Mouse (Mus musculus): Measurements from ENCODE around the gene Cdh4. TPM values are rescaled to one million over a fixed set of nuclear protein-coding genes. Genes with fewer than 3 reads are reported as not detected.

The Cdh4 gene
- polyA plus RNA-seq, 1 experiment from 2014 or later = 63.4 TPM

DNA sequence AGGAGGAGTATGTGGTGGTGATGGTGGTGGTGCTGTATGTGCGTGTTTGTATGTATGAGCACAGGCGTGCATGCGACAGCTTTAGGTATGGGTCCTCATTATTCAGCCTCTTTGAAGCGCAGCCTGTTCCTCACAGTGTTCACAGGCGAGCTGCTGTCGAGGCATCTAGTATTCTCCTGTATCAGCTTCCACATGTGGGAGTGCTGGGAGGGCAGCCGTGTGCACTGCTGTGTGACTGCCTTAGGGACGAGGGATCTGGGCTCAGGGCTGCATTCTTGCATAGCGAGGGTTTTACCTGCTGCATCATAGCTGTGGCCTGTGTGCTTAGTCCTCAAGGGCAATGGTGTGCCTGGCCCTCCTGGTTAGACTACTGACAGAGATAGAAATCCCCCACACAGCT lies 158.9 kb downstream of the Cdh4 start:
- H3K27me3 ChIP-seq (ENCODE audit: control insufficient read depth, insufficient read depth, low read depth, low read length) = no peaks in the 10 kb centered on the region
- no peak for ATAC-seq
- WGBS = 83% methylated on average over 9 of the region's 9 CpGs

DNA sequence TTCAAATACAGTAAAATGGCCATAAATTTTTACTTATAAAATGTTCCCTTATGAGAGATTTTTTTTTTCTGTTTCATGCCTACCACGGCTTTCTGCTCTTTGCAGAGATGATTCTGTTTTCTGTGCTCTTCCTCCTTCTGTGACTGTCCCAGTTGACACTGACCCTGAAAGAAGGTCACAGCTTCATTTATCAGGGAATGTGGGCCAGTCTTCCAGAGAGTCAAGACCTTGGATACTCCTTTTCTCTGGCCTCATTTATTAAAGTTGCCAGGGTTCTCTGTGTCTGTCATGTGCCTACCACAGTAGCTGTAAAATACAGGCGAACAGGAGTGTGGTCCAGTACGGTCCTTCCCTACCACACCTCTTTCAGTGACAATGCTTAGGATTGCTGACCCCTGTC lies 162.5 kb downstream of the Cdh4 start:
- H3K27ac ChIP-seq (ENCODE audit: low read length) = no peak overlapping the region
- H3K27me3 ChIP-seq (ENCODE audit: control insufficient read depth, insufficient read depth, low read depth, low read length) = no peaks in the 10 kb centered on the region
- no peak overlapping the region for H3K9ac ChIP-seq (ENCODE audit: low read depth, low read length)
- H3K9me3 ChIP-seq (replicated peaks; ENCODE audit: control insufficient read depth, low read length, poor library complexity, severe bottlenecking) = no peaks in the 10 kb centered on the region
- H3K4me3 ChIP-seq (ENCODE audit: low read depth, low read length) = no peak overlapping the region
- no peaks in the 10 kb centered on the region for H3K4me1 ChIP-seq (ENCODE audit: control insufficient read depth, insufficient read depth, low read length)
- H3K4me2 ChIP-seq (ENCODE audit: low read length) = no peak overlapping the region
- WGBS = 79% methylated on average over 3 of the region's 3 CpGs
- no peaks in the 10 kb centered on the region for H3K36me3 ChIP-seq (ENCODE audit: control insufficient read depth, insufficient read depth, low read length)
- no peak for ATAC-seq

More for the DNA sequence above, 158.9 kb downstream of the Cdh4 start:
- Histone ChIP-seq H3K36me3 (ENCODE audit: control insufficient read depth, insufficient read depth, low read length) (no peaks in the 10 kb centered on the region), H3K4me2 (ENCODE audit: low read length) (no peak overlapping the region), H3K4me3 (ENCODE audit: low read depth, low read length) (no peak overlapping the region), H3K4me1 (ENCODE audit: control insufficient read depth, insufficient read depth, low read length) (peaks cover 10% of the 10 kb centered on the region; the same call in 1 of the 2 replicates), H3K27ac (ENCODE audit: low read length) (no peak overlapping the region), H3K9ac (ENCODE audit: low read depth, low read length) (no peak overlapping the region), H3K9me3 (replicated peaks; ENCODE audit: control insufficient read depth, low read length, poor library complexity, severe bottlenecking) (no peaks in the 10 kb centered on the region)

DNA sequence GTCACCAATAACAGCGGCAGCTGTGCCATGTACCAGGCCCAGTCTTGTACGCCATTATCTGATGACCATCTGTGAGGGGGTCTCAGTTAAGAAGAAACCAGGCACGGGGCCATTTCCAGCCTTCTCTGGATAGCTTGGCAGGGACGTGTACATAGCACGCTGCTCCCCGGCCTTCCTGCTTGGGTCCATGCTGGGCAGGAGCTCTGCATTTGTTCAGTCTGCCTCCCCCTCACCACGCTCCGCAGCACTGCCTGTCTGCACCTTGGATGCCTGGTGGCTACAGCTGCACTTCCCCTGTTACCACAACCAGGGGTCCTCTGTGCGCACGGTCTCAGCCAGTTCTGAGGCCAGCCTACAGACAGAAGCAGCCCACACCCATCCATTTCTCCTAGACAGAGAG lies 163.0 kb downstream of the Cdh4 start:
- Histone ChIP-seq H3K36me3 (ENCODE audit: control insufficient read depth, insufficient read depth, low read length) (no peaks in the 10 kb centered on the region), H3K4me3 (ENCODE audit: low read depth, low read length) (no peak overlapping the region), H3K9me3 (replicated peaks; ENCODE audit: control insufficient read depth, low read length, poor library complexity, severe bottlenecking) (no peaks in the 10 kb centered on the region), H3K4me1 (ENCODE audit: control insufficient read depth, insufficient read depth, low read length) (no peaks in the 10 kb centered on the region), H3K9ac (ENCODE audit: low read depth, low read length) (no peak overlapping the region), H3K27me3 (ENCODE audit: control insufficient read depth, insufficient read depth, low read depth, low read length) (no peaks in the 10 kb centered on the region), H3K4me2 (ENCODE audit: low read length) (no peak overlapping the region), H3K27ac (ENCODE audit: low read length) (no peak overlapping the region)
- no peak for ATAC-seq
- WGBS = 82% methylated on average over 10 of the region's 10 CpGs

DNA sequence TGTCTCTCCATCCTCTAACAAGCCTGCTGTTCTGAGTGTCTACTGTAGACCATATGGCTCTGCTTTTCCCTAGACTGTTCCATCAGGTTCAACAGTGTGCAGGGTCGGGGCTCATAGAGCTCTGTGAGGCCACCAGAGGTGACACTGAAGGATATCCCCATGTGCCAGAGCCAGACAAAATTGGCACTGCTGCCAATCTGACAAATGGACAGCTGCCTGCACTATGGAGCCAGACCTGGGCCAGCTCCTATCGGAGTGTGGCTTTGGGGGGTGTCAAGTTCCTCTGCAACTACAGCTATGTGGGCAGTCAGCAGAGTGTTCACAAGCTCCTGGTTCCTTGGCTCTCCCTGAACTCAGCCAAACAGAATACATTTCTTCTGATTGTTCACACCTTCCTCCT lies 164.1 kb downstream of the Cdh4 start:
- no peak for ATAC-seq
- Histone ChIP-seq H3K4me2 (ENCODE audit: low read length) (no peak overlapping the region), H3K9ac (ENCODE audit: low read depth, low read length) (no peak overlapping the region), H3K9me3 (replicated peaks; ENCODE audit: control insufficient read depth, low read length, poor library complexity, severe bottlenecking) (no peaks in the 10 kb centered on the region), H3K4me1 (ENCODE audit: control insufficient read depth, insufficient read depth, low read length) (no peaks in the 10 kb centered on the region), H3K27ac (ENCODE audit: low read length) (no peak overlapping the region), H3K27me3 (ENCODE audit: control insufficient read depth, insufficient read depth, low read depth, low read length) (no peaks in the 10 kb centered on the region), H3K4me3 (ENCODE audit: low read depth, low read length) (no peak overlapping the region), H3K36me3 (ENCODE audit: control insufficient read depth, insufficient read depth, low read length) (no peaks in the 10 kb centered on the region)
- 93% methylated on average over 2 of the region's 2 CpGs for WGBS

DNA sequence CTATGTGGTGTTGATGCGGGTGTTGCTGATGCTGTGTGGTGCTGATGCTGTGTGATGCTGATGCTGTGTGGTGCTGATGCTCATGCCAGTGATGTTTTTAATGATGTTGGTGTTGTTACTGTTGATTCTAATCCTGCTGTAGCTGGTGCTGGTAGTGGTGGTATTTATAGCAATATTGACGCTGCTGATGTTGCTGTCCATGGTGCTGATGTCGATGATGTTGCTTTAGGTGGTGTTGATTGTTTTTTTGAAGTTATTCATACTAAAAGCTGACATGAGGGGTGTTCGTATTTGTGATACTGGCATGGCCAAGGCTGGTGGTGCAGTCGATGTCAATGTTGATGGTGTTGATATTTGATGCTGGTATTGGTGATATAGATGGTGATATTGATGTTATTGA lies 173.7 kb downstream of the Cdh4 start:
- H3K4me2 ChIP-seq (ENCODE audit: low read length) = no peak overlapping the region
- no peak overlapping the region for H3K4me3 ChIP-seq (ENCODE audit: low read depth, low read length)
- ATAC-seq = no peak
- WGBS = 66% methylated on average over 5 of the region's 5 CpGs
- no peaks in the 10 kb centered on the region for H3K4me1 ChIP-seq (ENCODE audit: control insufficient read depth, insufficient read depth, low read length)
- H3K36me3 ChIP-seq (ENCODE audit: control insufficient read depth, insufficient read depth, low read length) = no peaks in the 10 kb centered on the region
- no peaks in the 10 kb centered on the region; the same call in 1 of the 2 replicates for H3K9me3 ChIP-seq (replicated peaks; ENCODE audit: control insufficient read depth, low read length, poor library complexity, severe bottlenecking)
- H3K9ac ChIP-seq (ENCODE audit: low read depth, low read length) = no peak overlapping the region
- no peak overlapping the region for H3K27ac ChIP-seq (ENCODE audit: low read length)
- H3K27me3 ChIP-seq (ENCODE audit: control insufficient read depth, insufficient read depth, low read depth, low read length) = no peaks in the 10 kb centered on the region

DNA sequence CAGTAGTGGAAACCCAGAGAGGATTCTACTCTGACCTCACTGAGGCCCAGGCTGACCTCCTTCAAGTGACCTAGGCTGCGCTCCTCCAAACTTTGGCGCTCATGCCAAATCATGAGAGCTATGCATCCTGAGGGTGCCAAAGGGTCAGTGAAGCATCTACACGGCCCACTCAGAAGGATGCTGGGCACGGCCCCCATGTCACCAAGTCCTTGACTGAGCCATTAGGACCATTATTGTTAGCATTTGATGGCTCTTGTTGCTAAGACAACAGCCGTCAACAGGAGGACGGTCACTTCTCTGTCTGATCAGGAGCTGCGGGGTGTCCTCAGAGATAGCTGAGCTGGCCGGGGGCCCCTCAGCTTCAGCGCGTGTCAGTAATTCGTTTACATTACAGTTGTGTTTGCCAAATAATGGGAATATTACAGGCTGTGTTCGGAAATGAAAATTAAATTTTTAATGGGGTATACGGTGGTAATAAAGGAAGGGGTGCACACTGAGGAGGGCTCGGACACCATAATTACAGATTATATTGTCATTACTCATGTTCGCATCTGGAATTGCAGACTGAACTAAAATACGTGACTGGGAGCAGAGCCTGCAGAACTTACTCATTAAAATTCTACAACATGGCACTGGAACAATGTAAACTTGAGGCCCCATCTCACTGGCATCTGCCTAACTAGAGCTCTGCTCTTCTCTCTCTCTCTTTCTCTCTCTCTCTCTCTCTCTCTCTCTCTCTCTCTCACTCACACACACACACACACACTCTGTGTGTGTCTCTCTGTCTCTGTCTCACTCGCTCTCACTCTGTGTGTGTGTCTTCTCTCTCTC lies 181.6 kb downstream of the Cdh4 start:
- Histone ChIP-seq H3K4me3 (ENCODE audit: low read depth, low read length) (no peak overlapping the region), H3K9ac (ENCODE audit: low read depth, low read length) (no peak overlapping the region), H3K4me1 (ENCODE audit: control insufficient read depth, insufficient read depth, low read length) (peaks cover 2% of the 10 kb centered on the region; the same call in 1 of the 2 replicates), H3K4me2 (ENCODE audit: low read length) (no peak overlapping the region), H3K27ac (ENCODE audit: low read length) (no peak overlapping the region), H3K27me3 (ENCODE audit: control insufficient read depth, insufficient read depth, low read depth, low read length) (no peaks in the 10 kb centered on the region), H3K36me3 (ENCODE audit: control insufficient read depth, insufficient read depth, low read length) (no peaks in the 10 kb centered on the region), H3K9me3 (replicated peaks; ENCODE audit: control insufficient read depth, low read length, poor library complexity, severe bottlenecking) (no peaks in the 10 kb centered on the region)
- ATAC-seq = peak; percentile 59; the same call in 1 of the 2 replicates
- WGBS = 62% methylated on average over 17 of the region's 17 CpGs

DNA sequence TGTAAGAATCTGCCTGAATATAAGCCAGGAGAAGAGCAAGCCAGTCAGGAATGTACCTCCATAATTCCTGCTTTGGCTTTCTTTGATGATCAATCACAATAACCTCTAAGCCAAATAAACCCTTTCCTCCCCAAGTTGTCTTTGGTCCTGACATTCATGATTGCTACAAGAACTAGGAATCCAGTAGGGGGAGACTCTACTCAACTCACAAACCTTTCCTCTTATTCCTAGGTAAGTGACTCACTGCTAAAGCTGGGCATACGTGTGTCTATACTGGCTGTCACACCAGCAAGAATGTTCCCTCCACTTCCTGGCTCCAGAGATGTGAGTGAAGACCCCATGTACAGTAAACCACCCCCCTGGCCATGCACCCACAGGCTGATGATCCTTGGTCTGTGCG lies 185.3 kb downstream of the Cdh4 start:
- Histone ChIP-seq H3K4me1 (ENCODE audit: control insufficient read depth, insufficient read depth, low read length) (peaks cover 2% of the 10 kb centered on the region; the same call in 1 of the 2 replicates), H3K27ac (ENCODE audit: low read length) (no peak overlapping the region), H3K9ac (ENCODE audit: low read depth, low read length) (no peak overlapping the region), H3K4me2 (ENCODE audit: low read length) (no peak overlapping the region), H3K27me3 (ENCODE audit: control insufficient read depth, insufficient read depth, low read depth, low read length) (no peaks in the 10 kb centered on the region), H3K36me3 (ENCODE audit: control insufficient read depth, insufficient read depth, low read length) (no peaks in the 10 kb centered on the region), H3K9me3 (replicated peaks; ENCODE audit: control insufficient read depth, low read length, poor library complexity, severe bottlenecking) (no peaks in the 10 kb centered on the region), H3K4me3 (ENCODE audit: low read depth, low read length) (no peak overlapping the region)
- WGBS = 95% methylated on average over 2 of the region's 2 CpGs
- ATAC-seq = no peak

DNA sequence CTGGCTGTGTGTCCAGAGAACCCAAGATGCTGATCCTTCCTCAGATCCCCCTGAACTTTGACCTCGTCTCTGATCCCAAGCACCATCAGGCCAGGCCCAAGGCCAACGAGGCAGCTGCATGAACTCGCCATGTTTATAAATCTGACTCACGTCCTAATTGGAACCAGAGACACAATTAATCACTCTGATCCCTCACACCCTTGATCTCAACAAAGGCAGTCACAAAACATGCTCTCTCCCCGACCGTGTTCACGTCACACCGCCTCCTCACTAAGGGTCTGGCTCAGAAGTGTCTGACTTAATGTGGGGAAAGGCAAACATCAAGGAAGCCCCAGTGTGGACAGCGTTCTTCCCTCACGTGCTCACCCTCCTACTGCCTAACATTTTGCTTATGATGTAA lies 188.5 kb downstream of the Cdh4 start:
- Histone ChIP-seq H3K4me1 (ENCODE audit: control insufficient read depth, insufficient read depth, low read length) (peaks cover 3% of the 10 kb centered on the region), H3K4me3 (ENCODE audit: low read depth, low read length) (no peak overlapping the region), H3K4me2 (ENCODE audit: low read length) (no peak overlapping the region), H3K36me3 (ENCODE audit: control insufficient read depth, insufficient read depth, low read length) (no peaks in the 10 kb centered on the region), H3K9me3 (replicated peaks; ENCODE audit: control insufficient read depth, low read length, poor library complexity, severe bottlenecking) (no peaks in the 10 kb centered on the region), H3K27me3 (ENCODE audit: control insufficient read depth, insufficient read depth, low read depth, low read length) (no peaks in the 10 kb centered on the region), H3K27ac (ENCODE audit: low read length) (no peak overlapping the region), H3K9ac (ENCODE audit: low read depth, low read length) (no peak overlapping the region)
- 66% methylated on average over 10 of the region's 10 CpGs for WGBS
- ATAC-seq = no peak

DNA sequence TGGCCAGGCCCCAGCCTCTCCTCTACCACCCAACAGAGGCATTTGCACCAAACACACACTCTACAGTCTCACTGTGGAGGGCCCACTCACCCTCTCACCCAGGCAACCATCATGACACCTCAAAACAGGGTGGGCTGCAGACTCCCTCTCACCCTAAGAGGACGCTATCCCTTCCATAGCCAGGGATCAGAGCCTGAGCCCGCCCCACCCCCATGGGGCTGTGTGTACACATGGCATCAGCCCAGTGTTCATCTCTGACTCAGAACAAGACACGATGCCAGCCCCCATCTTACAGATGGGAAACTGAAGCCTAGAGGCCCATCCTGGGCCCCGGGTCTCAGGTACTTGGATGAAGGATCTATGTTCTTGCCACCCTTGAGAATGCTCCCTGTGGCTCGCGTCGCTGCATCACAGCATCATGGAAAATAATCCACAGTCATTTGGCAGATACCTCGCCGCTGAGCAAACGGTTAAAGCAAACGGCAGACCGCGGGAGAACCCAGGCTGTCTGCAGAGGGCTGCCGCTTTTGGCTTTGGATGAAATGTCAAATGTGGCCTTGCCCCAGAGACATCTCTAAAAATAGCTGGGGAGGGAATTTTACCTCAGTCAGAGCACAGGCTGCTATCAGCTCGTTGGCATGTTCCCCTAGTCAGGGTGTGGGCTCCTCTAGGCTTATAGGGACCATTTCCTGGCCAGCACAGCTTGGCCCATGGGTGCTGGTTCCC lies 198.5 kb downstream of the Cdh4 start:
- WGBS = 90% methylated on average over 15 of the region's 15 CpGs
- no peak overlapping the region for H3K27ac ChIP-seq (ENCODE audit: low read length)
- no peaks in the 10 kb centered on the region; the same call in 1 of the 2 replicates for H3K9me3 ChIP-seq (replicated peaks; ENCODE audit: control insufficient read depth, low read length, poor library complexity, severe bottlenecking)
- no peak overlapping the region for H3K4me3 ChIP-seq (ENCODE audit: low read depth, low read length)
- peaks cover 4% of the 10 kb centered on the region for H3K4me1 ChIP-seq (ENCODE audit: control insufficient read depth, insufficient read depth, low read length)
- no peak overlapping the region for H3K4me2 ChIP-seq (ENCODE audit: low read length)
- no peaks in the 10 kb centered on the region for H3K27me3 ChIP-seq (ENCODE audit: control insufficient read depth, insufficient read depth, low read depth, low read length)
- no peak for ATAC-seq
- H3K36me3 ChIP-seq (ENCODE audit: control insufficient read depth, insufficient read depth, low read length) = no peaks in the 10 kb centered on the region
- no peak overlapping the region for H3K9ac ChIP-seq (ENCODE audit: low read depth, low read length)
